Mouse (Mus musculus): ENCODE results near the gene Larp1. TPM values are rescaled to one million over a fixed set of nuclear protein-coding genes. Genes with fewer than 3 reads are reported as not detected.

The Larp1 gene
- polyA plus RNA-seq, 1 experiment from 2014 or later, result 21.1 TPM

DNA sequence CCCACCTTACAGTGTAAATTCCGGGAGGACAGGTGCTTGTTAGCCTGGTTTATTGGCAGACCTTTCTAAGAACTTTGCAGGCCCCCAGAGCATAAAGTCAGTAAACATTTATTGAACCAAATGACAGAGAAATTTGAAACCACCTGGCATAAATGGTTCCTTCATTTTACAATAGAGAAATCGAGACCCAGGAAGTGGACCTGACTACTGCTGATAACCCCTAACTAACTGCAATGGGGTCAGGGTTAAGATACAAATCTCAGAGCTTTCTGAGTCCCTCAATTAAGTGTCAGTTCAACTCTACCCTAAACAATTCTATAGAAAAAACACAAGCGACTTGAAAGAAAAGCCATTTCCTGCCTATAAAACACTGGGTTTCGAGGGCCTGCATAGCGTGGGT, 851 bp upstream of the Larp1 start:
- peak overlapping the region; percentile 76 for H3K27ac ChIP-seq
- no peaks in the 10 kb centered on the region for H3K36me3 ChIP-seq
- ATAC-seq, result peak; percentile 2; the same call in 1 of the 2 replicates
- H3K4me3 ChIP-seq (replicated peaks), result peak overlapping the region; percentile 99
- 5% methylated on average over 5 of the region's 5 CpGs for WGBS
- peaks cover 16% of the 10 kb centered on the region; the same call in 1 of the 2 replicates for H3K4me1 ChIP-seq (replicated peaks)
- no peaks in the 10 kb centered on the region for H3K27me3 ChIP-seq (replicated peaks)
- H3K9ac ChIP-seq, result peak overlapping the region; percentile 56
- H3K9me3 ChIP-seq, result no peaks in the 10 kb centered on the region
- peak overlapping the region; percentile 85 for H3K4me2 ChIP-seq (replicated peaks)

- Histone ChIP-seq H3K9ac (peak overlapping the region; percentile 96), H3K4me2 (replicated peaks) (peak overlapping the region; percentile 85), H3K36me3 (no peaks in the 10 kb centered on the region), H3K4me1 (replicated peaks) (peaks cover 16% of the 10 kb centered on the region; the same call in 1 of the 2 replicates), H3K9me3 (no peaks in the 10 kb centered on the region), H3K27ac (peak overlapping the region; percentile 89), H3K4me3 (replicated peaks) (peak overlapping the region; percentile 99), H3K27me3 (replicated peaks) (no peaks in the 10 kb centered on the region)
- under 1% methylated on average over 65 of the region's 74 CpGs for whole genome bisulfite sequencing
- peak; percentile 95 for ATAC-seq
Observed at GRCm38 (mm10) chr11:58008437-58009050, 320 bp upstream of the Larp1 start.

DNA sequence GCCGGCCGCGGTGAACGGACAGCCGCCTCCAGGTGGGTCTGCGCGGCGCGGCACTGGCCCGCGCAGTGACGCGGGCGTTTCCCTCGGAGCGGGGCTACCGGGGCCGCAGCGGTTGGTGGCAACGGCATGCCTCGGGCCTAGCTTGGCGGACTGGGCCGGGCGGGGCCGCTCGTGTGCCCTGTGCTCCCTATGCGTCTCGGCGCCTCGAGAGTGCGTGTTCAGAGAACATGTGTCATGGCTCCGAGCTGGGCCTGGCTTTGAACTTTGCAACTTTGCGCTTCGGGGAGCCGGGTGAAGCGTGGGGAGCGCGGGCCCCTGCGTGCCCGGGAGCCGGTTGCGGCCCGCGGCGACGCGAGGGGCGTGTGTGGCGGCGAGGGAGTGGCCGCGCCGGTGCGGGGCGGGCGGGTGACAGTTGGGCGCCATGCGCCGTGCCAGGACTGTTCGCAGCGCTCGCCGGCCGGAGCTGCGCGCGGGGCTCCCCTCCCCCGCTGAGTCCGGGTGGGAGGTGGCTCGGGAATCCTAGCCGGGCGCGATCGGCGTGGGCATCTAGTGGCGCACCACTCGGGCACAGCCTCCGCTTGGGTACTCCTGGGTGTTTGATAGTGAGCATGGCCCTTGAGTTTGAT, 765 bp downstream of the Larp1 start:
- Histone ChIP-seq H3K36me3 (no peaks in the 10 kb centered on the region), H3K27me3 (replicated peaks) (no peaks in the 10 kb centered on the region), H3K4me2 (replicated peaks) (peak overlapping the region; percentile 63), H3K27ac (peak overlapping the region; percentile 89), H3K9ac (peak overlapping the region; percentile 96), H3K4me1 (replicated peaks) (peaks cover 20% of the 10 kb centered on the region), H3K9me3 (no peaks in the 10 kb centered on the region), H3K4me3 (replicated peaks) (peak overlapping the region; percentile 99)
- ATAC-seq, result peak; percentile 74
- WGBS, result under 1% methylated on average over 77 of the region's 78 CpGs

GRCm38 (mm10) chr11:58010226-58010781, 1.4 kb downstream of the Larp1 start:
- H3K4me1 ChIP-seq (replicated peaks), result peaks cover 20% of the 10 kb centered on the region
- peak overlapping the region; percentile 99 for H3K4me3 ChIP-seq (replicated peaks)
- no peaks in the 10 kb centered on the region for H3K36me3 ChIP-seq
- H3K9ac ChIP-seq, result peak overlapping the region; percentile 96
- peak overlapping the region; percentile 63 for H3K4me2 ChIP-seq (replicated peaks)
- WGBS, result 2% methylated on average over 16 of the region's 16 CpGs
- H3K27me3 ChIP-seq (replicated peaks), result no peaks in the 10 kb centered on the region
- no peaks in the 10 kb centered on the region for H3K9me3 ChIP-seq
- no peak for ATAC-seq
- H3K27ac ChIP-seq, result peak overlapping the region; percentile 89

DNA sequence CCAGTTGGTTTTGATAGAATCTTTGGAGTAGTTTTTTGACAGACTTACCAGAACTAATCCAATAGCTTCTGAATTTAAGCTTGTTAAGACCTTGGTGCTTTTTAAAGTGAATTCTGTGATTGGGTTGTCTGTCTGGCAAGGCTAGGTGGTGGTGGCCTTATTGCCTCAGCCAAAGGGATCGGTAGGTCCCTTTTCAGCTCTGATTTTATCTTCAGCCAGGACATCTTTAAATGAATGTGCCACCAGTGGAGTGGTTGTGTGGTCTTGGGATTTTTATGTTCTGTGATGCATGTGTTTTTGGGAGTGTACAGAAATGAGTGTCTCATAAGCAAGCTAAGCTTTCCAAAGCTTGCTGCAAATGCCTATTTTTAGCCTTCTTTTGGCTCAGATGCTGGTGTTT, 2.1 kb downstream of the Larp1 start:
- peaks cover 23% of the 10 kb centered on the region for H3K4me1 ChIP-seq (replicated peaks)
- 35% methylated on average over 1 of the region's 1 CpGs for WGBS

GRCm38 (mm10) chr11:58011813-58012212, 2.9 kb downstream of the Larp1 start:
- Histone ChIP-seq H3K27ac (no peak overlapping the region), H3K4me3 (replicated peaks) (no peak overlapping the region), H3K27me3 (replicated peaks) (no peaks in the 10 kb centered on the region), H3K4me2 (replicated peaks) (peak overlapping the region; percentile 63), H3K4me1 (replicated peaks) (peaks cover 32% of the 10 kb centered on the region), H3K9me3 (no peaks in the 10 kb centered on the region), H3K36me3 (no peaks in the 10 kb centered on the region), H3K9ac (no peak overlapping the region)
- ATAC-seq, result no peak
- WGBS, result 59% methylated on average over 4 of the region's 4 CpGs

More for the DNA sequence above, 2.1 kb downstream of the Larp1 start:
- Histone ChIP-seq H3K9ac (no peak overlapping the region), H3K27me3 (replicated peaks) (no peaks in the 10 kb centered on the region), H3K27ac (no peak overlapping the region), H3K36me3 (no peaks in the 10 kb centered on the region), H3K4me3 (replicated peaks) (0 out of 2 replicates have a peak overlapping the region, but pooled peaks have one; percentile 99), H3K4me2 (replicated peaks) (peak overlapping the region; percentile 63), H3K9me3 (no peaks in the 10 kb centered on the region)
- no peak for ATAC-seq

DNA sequence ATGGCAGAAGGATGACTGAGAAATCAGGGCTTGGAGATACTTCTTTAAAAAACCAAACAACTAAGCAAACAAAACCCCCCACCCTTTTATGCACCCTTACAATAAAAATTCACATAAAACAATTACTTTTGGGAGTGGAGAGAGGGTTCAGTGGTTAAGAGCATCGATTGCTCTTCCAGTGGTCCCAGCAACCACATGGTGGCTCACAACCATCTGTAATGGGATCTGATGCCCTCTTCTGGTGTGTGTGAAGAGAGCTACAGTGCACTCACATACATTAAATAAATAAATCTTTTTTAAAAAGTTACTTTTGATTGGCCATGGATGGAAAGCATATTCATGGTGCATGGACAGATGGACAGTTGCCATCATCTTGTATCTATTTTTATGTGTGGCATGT, 3.8 kb downstream of the Larp1 start:
- Histone ChIP-seq H3K4me2 (replicated peaks) (no peak overlapping the region), H3K27ac (no peak overlapping the region), H3K9me3 (no peaks in the 10 kb centered on the region), H3K36me3 (no peaks in the 10 kb centered on the region), H3K27me3 (replicated peaks) (no peaks in the 10 kb centered on the region), H3K4me1 (replicated peaks) (peaks cover 40% of the 10 kb centered on the region), H3K9ac (no peak overlapping the region), H3K4me3 (replicated peaks) (no peak overlapping the region)
- WGBS, result 83% methylated on average over 1 of the region's 1 CpGs
- no peak for ATAC-seq

GRCm38 (mm10) chr11:58013100-58013499, 4.2 kb downstream of the Larp1 start:
- Histone ChIP-seq H3K4me3 (replicated peaks) (no peak overlapping the region), H3K27me3 (replicated peaks) (no peaks in the 10 kb centered on the region), H3K36me3 (no peaks in the 10 kb centered on the region), H3K9ac (no peak overlapping the region), H3K4me1 (replicated peaks) (peaks cover 44% of the 10 kb centered on the region), H3K27ac (no peak overlapping the region), H3K4me2 (replicated peaks) (no peak overlapping the region), H3K9me3 (no peaks in the 10 kb centered on the region)
- no peak for ATAC-seq

DNA sequence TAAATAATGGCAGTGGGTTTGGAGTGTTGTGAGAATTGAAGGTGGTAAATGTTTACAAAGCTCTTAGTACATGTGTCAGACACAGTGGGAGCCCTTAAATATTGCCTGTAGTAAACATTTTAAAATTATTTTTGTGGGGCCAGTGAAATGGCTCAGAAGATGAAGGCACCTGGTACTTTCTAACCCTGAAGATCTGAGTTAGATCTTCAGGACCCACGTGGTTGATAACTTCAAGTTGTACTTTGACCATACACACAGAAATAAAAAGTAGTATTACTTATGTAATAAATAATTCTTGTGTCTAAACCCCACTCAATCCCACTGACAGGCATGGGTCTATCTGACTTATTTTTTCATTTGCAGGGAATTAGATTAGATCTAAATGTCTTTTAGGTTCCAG, 5.7 kb downstream of the Larp1 start:
- no peak for ATAC-seq
- H3K36me3 ChIP-seq, result no peaks in the 10 kb centered on the region
- 42% methylated on average over 1 of the region's 1 CpGs for WGBS
- H3K9ac ChIP-seq, result no peak overlapping the region
- H3K27me3 ChIP-seq (replicated peaks), result no peaks in the 10 kb centered on the region
- H3K4me3 ChIP-seq (replicated peaks), result no peak overlapping the region
- H3K4me2 ChIP-seq (replicated peaks), result no peak overlapping the region
- no peak overlapping the region for H3K27ac ChIP-seq
- H3K4me1 ChIP-seq (replicated peaks), result peaks cover 46% of the 10 kb centered on the region
- H3K9me3 ChIP-seq, result no peaks in the 10 kb centered on the region

DNA sequence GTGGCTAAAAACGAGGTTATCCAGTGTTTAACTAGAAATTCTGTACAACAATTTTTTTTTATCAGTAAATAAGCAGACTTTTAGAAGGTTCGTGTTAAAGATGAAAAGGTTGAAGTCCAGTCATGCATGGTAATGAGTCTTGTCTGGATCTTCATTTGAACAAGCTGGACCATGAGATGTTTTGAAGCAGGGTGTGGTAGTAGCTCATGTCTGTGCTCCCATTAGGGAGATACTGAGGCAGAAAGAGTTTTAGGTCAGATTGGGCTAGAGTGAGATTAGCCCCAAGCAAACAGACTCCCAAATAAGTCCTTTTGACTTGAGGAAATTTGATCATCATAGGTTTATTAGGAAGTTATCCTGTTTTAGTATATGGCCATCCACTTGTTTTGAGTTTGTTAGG, 6.5 kb downstream of the Larp1 start:
- Histone ChIP-seq H3K4me2 (replicated peaks) (no peak overlapping the region), H3K9ac (no peak overlapping the region), H3K4me1 (replicated peaks) (peaks cover 47% of the 10 kb centered on the region), H3K9me3 (no peaks in the 10 kb centered on the region), H3K4me3 (replicated peaks) (no peak overlapping the region), H3K36me3 (no peaks in the 10 kb centered on the region), H3K27me3 (replicated peaks) (no peaks in the 10 kb centered on the region), H3K27ac (no peak overlapping the region)
- no peak for ATAC-seq
- 61% methylated on average over 2 of the region's 2 CpGs for WGBS

- 40% methylated on average over 3 of the region's 3 CpGs for WGBS
- no peak overlapping the region for H3K9ac ChIP-seq
- H3K27ac ChIP-seq, result no peak overlapping the region
- no peaks in the 10 kb centered on the region for H3K9me3 ChIP-seq
- H3K27me3 ChIP-seq (replicated peaks), result no peaks in the 10 kb centered on the region
- no peak for ATAC-seq
- H3K36me3 ChIP-seq, result no peaks in the 10 kb centered on the region
- peaks cover 50% of the 10 kb centered on the region for H3K4me1 ChIP-seq (replicated peaks)
- H3K4me3 ChIP-seq (replicated peaks), result no peak overlapping the region
- no peak overlapping the region for H3K4me2 ChIP-seq (replicated peaks)
Observed at GRCm38 (mm10) chr11:58016371-58016770, 7.5 kb downstream of the Larp1 start.

- peaks cover 51% of the 10 kb centered on the region for H3K4me1 ChIP-seq (replicated peaks)
- no peaks in the 10 kb centered on the region for H3K9me3 ChIP-seq
- WGBS, result 61% methylated on average over 1 of the region's 1 CpGs
- H3K27me3 ChIP-seq (replicated peaks), result no peaks in the 10 kb centered on the region
- H3K4me3 ChIP-seq (replicated peaks), result no peak overlapping the region
- H3K9ac ChIP-seq, result no peak overlapping the region
- H3K27ac ChIP-seq, result 0 out of 2 replicates have a peak overlapping the region, but pooled peaks have one; percentile 54
- ATAC-seq, result no peak; the same call in 1 of the 2 replicates
- no peak overlapping the region; the same call in 1 of the 2 replicates for H3K4me2 ChIP-seq (replicated peaks)
- H3K36me3 ChIP-seq, result no peaks in the 10 kb centered on the region
Observed at GRCm38 (mm10) chr11:58017422-58017821, 8.6 kb downstream of the Larp1 start.

Measured in intestine, embryonic 15.5 days (tissue).